Mouse (Mus musculus) CH12.LX (cell line): ENCODE data around the gene Gpr141.

ENCODE experiments used
- CHD1 ChIP-seq: IDR thresholded peaks from 2 replicates; pipeline ENCODE4 v1.6.1; 2012; ENCODE audit warnings: low read depth, low read length, improper control_type of control experiment, inconsistent platforms
- CTCF ChIP-seq, 2 experiments: IDR thresholded peaks in 1 of 2; conservative IDR thresholded peaks in 1 of 2; 2 replicates each; pipeline ENCODE4 v1.5.1; 2011 to 2012; ENCODE audit warnings: low read depth in 2 of 2, low read length in 2 of 2, improper control_type of control experiment in 1 of 2, inconsistent platforms in 1 of 2, mild to moderate bottlenecking in 1 of 2, moderate library complexity in 1 of 2
- ELF1 ChIP-seq: IDR thresholded peaks from 2 replicates; pipeline ENCODE4 v1.6.1; 2014; ENCODE audit warnings: low read depth, mild to moderate bottlenecking, inconsistent platforms, low read length, improper control_type of control experiment
- POLR2AphosphoS2 ChIP-seq: IDR thresholded peaks from 2 replicates; pipeline ENCODE4 v1.6.1; 2011; ENCODE audit warnings: low read depth, low read length, improper control_type of control experiment

- TF ChIP-seq POLR2AphosphoS2, result no peak
- no peak for TF ChIP-seq ELF1
- no peak for TF ChIP-seq CHD1
- no peak for TF ChIP-seq CTCF (conservative IDR thresholded peaks at IDR 0.05 in 1 of 2, IDR thresholded peaks at IDR 0.05 in 1 of 2; ENCODE audit: low read depth in 2 of 2, low read length in 2 of 2)
Measured at GRCm38 (mm10) chr13:19701443-19702078, 122.5 kb downstream of the Gpr141 start.
